Mouse (Mus musculus): Measurements from ENCODE around the gene AF366264. TPM values are rescaled to one million over a fixed set of nuclear protein-coding genes. Genes with fewer than 3 reads are reported as not detected.

The AF366264 gene
- polyA plus RNA-seq, 1 experiment from 2014 or later = not detected

Other genes starting within 250 kb of the AF366264 start
- 20.5 and 25.3 TPM in 2 replicates for gene Rasa3, start 160.8 kb downstream of the AF366264 start, polyA plus RNA-seq (2015; fragmentation: Nextera tagmentation; extraction: Ambion mirVana)
- not detected in 2 replicates for gene Cfap97d2, start 132.5 kb downstream of the AF366264 start, polyA plus RNA-seq (2015; fragmentation: Nextera tagmentation; extraction: Ambion mirVana)
- 242 and 249 TPM in 2 replicates for gene Cdc16, start 80.7 kb downstream of the AF366264 start, polyA plus RNA-seq (2015; fragmentation: Nextera tagmentation; extraction: Ambion mirVana)
- gene Upf3a, start 52.8 kb downstream of the AF366264 start, polyA plus RNA-seq (2015; fragmentation: Nextera tagmentation; extraction: Ambion mirVana) = 43.4 and 47.0 TPM in 2 replicates
- gene Champ1, start 31.3 kb upstream of the AF366264 start, polyA plus RNA-seq (2015; fragmentation: Nextera tagmentation; extraction: Ambion mirVana) = 36.5 and 38.1 TPM in 2 replicates
- gene Coprs, start 51.9 kb upstream of the AF366264 start, polyA plus RNA-seq (2015; fragmentation: Nextera tagmentation; extraction: Ambion mirVana) = 61.0 and 61.7 TPM in 2 replicates

Measured in limb, embryonic 13.5 days (tissue).